Mouse (Mus musculus): ENCODE data around the gene Ssna1. TPM values are rescaled to one million over a fixed set of nuclear protein-coding genes. Genes with fewer than 3 reads are reported as not detected.
A peak's percentile ranks its signal among the peaks of the same experiment; 100 is the strongest.

The Ssna1 gene
- polyA plus RNA-seq, 1 experiment from 2014 or later: 246 TPM

DNA sequence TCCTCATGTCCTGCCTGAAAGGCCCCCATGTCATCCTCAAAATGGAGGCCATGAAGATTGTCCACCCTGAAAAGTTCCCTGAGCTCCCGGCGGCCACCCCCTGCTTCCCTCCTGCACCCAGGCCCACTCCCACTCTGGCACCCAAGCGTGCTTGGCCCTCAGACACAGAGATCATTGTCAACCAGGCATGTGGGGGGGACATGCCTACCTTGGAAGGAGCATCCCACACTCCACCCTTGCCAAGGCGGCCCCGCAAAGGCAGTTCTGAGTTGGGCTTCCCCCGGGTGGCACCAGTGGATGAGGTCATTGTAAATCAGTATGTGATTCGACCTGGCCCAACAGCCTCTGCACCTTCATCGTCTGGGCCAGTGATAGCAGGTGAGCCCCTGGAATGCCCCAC is 28.9 kb downstream of the Ssna1 start:
- H3K4me2 ChIP-seq (replicated peaks; ENCODE audit: low read depth, low read length): no peak overlapping the region
- WGBS: 73% methylated on average over 8 of the region's 8 CpGs

DNA sequence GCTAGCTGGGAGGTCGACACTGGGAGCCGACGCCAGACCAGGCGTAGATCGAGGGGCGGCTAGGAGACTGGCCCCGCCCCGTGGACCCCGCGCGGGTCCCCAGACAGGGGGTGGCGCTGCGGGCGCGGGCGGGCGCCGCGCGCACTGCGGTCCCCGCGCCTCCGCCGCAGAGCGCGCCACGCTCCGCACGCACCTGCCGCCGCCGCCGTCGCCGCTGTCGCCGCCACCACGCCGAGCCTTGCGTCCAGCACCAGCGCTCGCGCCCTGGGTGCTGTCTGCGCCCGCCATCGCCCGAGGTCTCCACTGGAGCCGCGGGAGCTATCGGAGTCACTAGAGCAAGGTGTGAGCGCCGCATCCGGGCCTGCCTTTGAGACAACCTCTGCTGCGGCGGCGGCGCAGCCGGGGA is 30.1 kb downstream of the Ssna1 start, which contains the start of the genes Rnf208 and Cysrt1:
Gene Rnf208 (plus strand): TSS at position 155 of the 406 bp plus-strand sequence.
Gene Cysrt1 (minus strand): TSS at position 352 of the 406 bp plus-strand sequence.
- Histone ChIP-seq H3K27ac (ENCODE audit: low read length) (no peak within 1 kb of the TSS), H3K27me3 (ENCODE audit: control insufficient read depth, insufficient read depth, low read length) (0 out of 2 replicates have a peak, but pooled peaks cover 11% of the 10 kb centered on the region), H3K36me3 (ENCODE audit: control insufficient read depth, insufficient read depth, low read length) (no peaks in the 10 kb centered on the region; the same call in 1 of the 2 replicates), H3K4me1 (ENCODE audit: control insufficient read depth, insufficient read depth, low read length) (peaks cover 14% of the 10 kb centered on the region; the same call in 1 of the 2 replicates), H3K4me2 (replicated peaks; ENCODE audit: low read depth, low read length) (peak within 1 kb of the TSS; percentile 97), H3K9ac (replicated peaks; ENCODE audit: low read depth, low read length) (peak within 1 kb of the TSS; percentile 50), H3K9me3 (ENCODE audit: control insufficient read depth, low read depth, low read length) (no peaks in the 10 kb centered on the region), H3K4me3 (ENCODE audit: low read depth, low read length) (peak within 1 kb of the TSS; percentile 41)
- ATAC-seq (ENCODE audit: insufficient number of reproducible peaks, insufficient read depth, low FRiP score, low read depth): no peak
- WGBS: 0% methylated on average over 26 of the region's 59 CpGs

More for the DNA sequence above, 28.9 kb downstream of the Ssna1 start:
- no peak for ATAC-seq (ENCODE audit: insufficient number of reproducible peaks, insufficient read depth, low FRiP score, low read depth)
- H3K4me1 ChIP-seq (ENCODE audit: control insufficient read depth, insufficient read depth, low read length): peaks cover 14% of the 10 kb centered on the region; the same call in 1 of the 2 replicates
- no peak overlapping the region for H3K9ac ChIP-seq (replicated peaks; ENCODE audit: low read depth, low read length)
- peaks cover 6% of the 10 kb centered on the region; the same call in 1 of the 2 replicates for H3K36me3 ChIP-seq (ENCODE audit: control insufficient read depth, insufficient read depth, low read length)
- H3K9me3 ChIP-seq (ENCODE audit: control insufficient read depth, low read depth, low read length): no peaks in the 10 kb centered on the region
- 0 out of 2 replicates have a peak, but pooled peaks cover 11% of the 10 kb centered on the region for H3K27me3 ChIP-seq (ENCODE audit: control insufficient read depth, insufficient read depth, low read length)
- H3K4me3 ChIP-seq (ENCODE audit: low read depth, low read length): no peak overlapping the region
- no peak overlapping the region for H3K27ac ChIP-seq (ENCODE audit: low read length)

DNA sequence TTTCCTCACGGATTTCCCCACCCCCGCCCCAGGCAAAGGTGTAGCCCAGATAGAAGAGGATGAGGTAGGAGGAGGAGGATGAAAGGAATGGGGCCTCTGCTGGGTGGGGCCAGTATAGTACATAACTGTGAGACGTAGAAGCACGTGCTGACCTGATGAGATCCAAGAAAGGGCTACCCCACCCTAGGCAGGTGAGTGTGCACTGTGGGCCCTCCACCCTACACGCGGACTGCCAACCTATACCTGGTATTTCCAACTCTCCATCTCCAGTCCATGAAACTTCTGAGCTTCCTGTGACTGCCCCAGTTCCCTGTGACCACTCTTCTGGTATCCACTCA is 30.8 kb downstream of the Ssna1 start:
- 21% methylated on average over 6 of the region's 6 CpGs for WGBS

DNA sequence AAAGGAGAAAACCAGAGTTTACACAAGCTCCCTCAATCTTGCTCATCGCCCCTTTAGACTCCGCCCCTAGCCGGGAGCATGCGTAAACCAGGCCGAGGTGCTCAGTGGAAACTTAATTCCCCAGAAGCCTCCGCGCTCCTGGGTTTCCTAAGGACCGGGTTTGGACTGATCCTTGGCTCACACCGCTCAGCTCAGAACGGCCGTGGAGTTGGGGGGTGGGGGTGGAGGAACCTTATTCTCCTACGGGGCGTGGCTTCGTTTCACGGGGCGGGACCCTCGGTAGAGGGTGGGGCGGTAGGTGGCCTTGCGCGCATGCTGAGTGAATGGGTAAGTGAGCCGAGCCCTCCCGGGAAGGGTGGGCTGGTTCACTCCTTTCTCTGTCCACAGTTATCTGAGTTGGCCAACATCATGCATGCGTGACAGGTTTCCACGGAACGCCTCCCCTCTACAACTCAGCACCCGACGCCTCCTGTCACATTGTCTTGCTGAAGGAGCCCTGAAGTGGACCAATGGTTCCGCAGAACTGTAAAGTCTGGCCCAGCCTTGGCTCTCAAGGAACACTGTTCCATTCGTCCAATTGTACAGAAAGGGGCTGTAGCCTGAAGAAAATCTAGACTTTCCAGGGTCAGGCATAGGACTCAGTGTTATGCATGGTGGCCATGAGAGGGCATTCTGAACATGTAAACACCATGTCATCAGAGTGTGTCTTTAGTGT is 31.4 kb downstream of the Ssna1 start:
- H3K36me3 ChIP-seq (ENCODE audit: control insufficient read depth, insufficient read depth, low read length): no peaks in the 10 kb centered on the region
- H3K4me1 ChIP-seq (ENCODE audit: control insufficient read depth, insufficient read depth, low read length): peaks cover 18% of the 10 kb centered on the region; the same call in 1 of the 2 replicates
- peak overlapping the region; percentile 29 for H3K4me3 ChIP-seq (ENCODE audit: low read depth, low read length)
- peak overlapping the region; percentile 58; the same call in 1 of the 2 replicates for H3K27ac ChIP-seq (ENCODE audit: low read length)
- 2% methylated on average over 29 of the region's 29 CpGs for WGBS
- no peaks in the 10 kb centered on the region for H3K9me3 ChIP-seq (ENCODE audit: control insufficient read depth, low read depth, low read length)
- 0 out of 2 replicates have a peak, but pooled peaks cover 11% of the 10 kb centered on the region for H3K27me3 ChIP-seq (ENCODE audit: control insufficient read depth, insufficient read depth, low read length)
- H3K4me2 ChIP-seq (replicated peaks; ENCODE audit: low read depth, low read length): peak overlapping the region; percentile 97
- H3K9ac ChIP-seq (replicated peaks; ENCODE audit: low read depth, low read length): no peak overlapping the region
- peak; percentile 88 for ATAC-seq (ENCODE audit: insufficient number of reproducible peaks, insufficient read depth, low FRiP score, low read depth)

More for the DNA sequence above, 30.8 kb downstream of the Ssna1 start:
- Histone ChIP-seq H3K9ac (replicated peaks; ENCODE audit: low read depth, low read length) (no peak overlapping the region), H3K4me2 (replicated peaks; ENCODE audit: low read depth, low read length) (peak overlapping the region; percentile 97), H3K4me1 (ENCODE audit: control insufficient read depth, insufficient read depth, low read length) (peaks cover 18% of the 10 kb centered on the region; the same call in 1 of the 2 replicates), H3K27ac (ENCODE audit: low read length) (no peak overlapping the region), H3K36me3 (ENCODE audit: control insufficient read depth, insufficient read depth, low read length) (no peaks in the 10 kb centered on the region; the same call in 1 of the 2 replicates), H3K9me3 (ENCODE audit: control insufficient read depth, low read depth, low read length) (no peaks in the 10 kb centered on the region), H3K27me3 (ENCODE audit: control insufficient read depth, insufficient read depth, low read length) (0 out of 2 replicates have a peak, but pooled peaks cover 11% of the 10 kb centered on the region), H3K4me3 (ENCODE audit: low read depth, low read length) (peak overlapping the region; percentile 41)
- no peak for ATAC-seq (ENCODE audit: insufficient number of reproducible peaks, insufficient read depth, low FRiP score, low read depth)

DNA sequence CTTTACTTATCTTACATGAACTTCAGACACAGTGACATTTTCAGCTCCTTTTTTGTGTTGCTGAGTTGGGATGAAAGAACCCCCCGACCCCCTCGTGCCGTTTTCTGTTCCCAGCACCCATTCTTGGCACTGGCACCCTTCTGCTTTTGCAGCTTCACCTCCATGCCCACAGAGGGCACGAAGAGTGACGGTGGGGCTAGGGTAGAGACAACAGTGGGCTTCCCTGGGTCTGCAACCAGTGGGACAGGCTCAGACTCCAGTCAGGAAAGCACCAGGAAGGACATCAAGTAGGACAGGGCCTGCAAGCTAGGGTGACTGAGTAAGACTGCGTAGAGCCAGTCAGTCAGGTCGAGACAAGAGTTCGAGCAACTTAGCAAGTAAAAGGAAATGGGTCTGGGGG is 31.9 kb downstream of the Ssna1 start:
- H3K27me3 ChIP-seq (ENCODE audit: control insufficient read depth, insufficient read depth, low read length): 0 out of 2 replicates have a peak, but pooled peaks cover 11% of the 10 kb centered on the region
- H3K9ac ChIP-seq (replicated peaks; ENCODE audit: low read depth, low read length): no peak overlapping the region
- no peaks in the 10 kb centered on the region for H3K9me3 ChIP-seq (ENCODE audit: control insufficient read depth, low read depth, low read length)
- peak overlapping the region; percentile 29 for H3K4me3 ChIP-seq (ENCODE audit: low read depth, low read length)
- ATAC-seq (ENCODE audit: insufficient number of reproducible peaks, insufficient read depth, low FRiP score, low read depth): peak; percentile 5; the same call in 1 of the 2 replicates
- peak overlapping the region; percentile 58; the same call in 1 of the 2 replicates for H3K27ac ChIP-seq (ENCODE audit: low read length)
- WGBS: 49% methylated on average over 8 of the region's 8 CpGs
- no peaks in the 10 kb centered on the region for H3K36me3 ChIP-seq (ENCODE audit: control insufficient read depth, insufficient read depth, low read length)
- H3K4me2 ChIP-seq (replicated peaks; ENCODE audit: low read depth, low read length): peak overlapping the region; percentile 97
- H3K4me1 ChIP-seq (ENCODE audit: control insufficient read depth, insufficient read depth, low read length): peaks cover 18% of the 10 kb centered on the region; the same call in 1 of the 2 replicates

DNA sequence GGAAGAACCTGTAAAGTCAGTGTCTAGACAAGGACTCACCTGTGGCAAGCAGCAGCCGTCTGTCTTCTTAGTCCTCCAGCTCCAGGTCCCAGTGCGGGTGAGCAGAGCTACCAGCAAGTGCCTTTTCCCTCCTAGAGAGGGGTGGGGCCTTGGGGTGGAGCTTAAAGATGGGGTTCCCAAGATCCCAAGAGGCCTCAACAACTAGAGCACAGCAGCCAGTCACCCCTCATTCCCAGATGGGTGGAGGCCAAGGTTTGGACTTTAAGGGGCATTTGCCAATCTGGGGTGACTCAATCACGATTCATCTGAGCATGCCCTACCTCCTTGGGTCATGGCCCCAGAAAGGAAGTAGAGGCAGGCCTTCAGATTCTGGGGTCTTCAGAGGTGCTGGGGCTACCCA is 32.5 kb downstream of the Ssna1 start:
- Histone ChIP-seq H3K4me2 (replicated peaks; ENCODE audit: low read depth, low read length) (no peak overlapping the region), H3K4me1 (ENCODE audit: control insufficient read depth, insufficient read depth, low read length) (peaks cover 18% of the 10 kb centered on the region; the same call in 1 of the 2 replicates), H3K9ac (replicated peaks; ENCODE audit: low read depth, low read length) (no peak overlapping the region), H3K27ac (ENCODE audit: low read length) (no peak overlapping the region), H3K4me3 (ENCODE audit: low read depth, low read length) (no peak overlapping the region), H3K36me3 (ENCODE audit: control insufficient read depth, insufficient read depth, low read length) (no peaks in the 10 kb centered on the region), H3K27me3 (ENCODE audit: control insufficient read depth, insufficient read depth, low read length) (0 out of 2 replicates have a peak, but pooled peaks cover 11% of the 10 kb centered on the region), H3K9me3 (ENCODE audit: control insufficient read depth, low read depth, low read length) (no peaks in the 10 kb centered on the region)
- no peak for ATAC-seq (ENCODE audit: insufficient number of reproducible peaks, insufficient read depth, low FRiP score, low read depth)
- 96% methylated on average over 3 of the region's 3 CpGs for WGBS

DNA sequence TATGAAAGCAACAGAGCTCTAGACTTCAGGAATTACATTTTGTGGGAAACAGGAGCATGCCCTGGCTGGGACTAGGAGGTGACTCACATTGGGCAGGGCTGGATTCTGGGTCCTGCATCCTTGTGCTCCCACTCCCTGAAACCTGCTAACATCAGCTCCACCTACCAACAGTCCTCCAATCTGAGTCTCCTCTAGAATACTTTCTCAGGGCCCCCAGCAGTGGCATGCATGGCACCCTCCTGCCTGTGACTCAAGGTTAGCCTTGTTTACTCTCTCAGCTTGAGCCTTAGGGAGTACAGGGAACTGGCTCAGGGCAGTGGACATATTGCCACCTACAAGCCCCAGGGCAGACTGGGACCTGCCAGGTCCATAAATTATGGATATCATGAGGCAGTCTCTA is 34.1 kb downstream of the Ssna1 start:
- Histone ChIP-seq H3K4me1 (ENCODE audit: control insufficient read depth, insufficient read depth, low read length) (peaks cover 18% of the 10 kb centered on the region; the same call in 1 of the 2 replicates), H3K4me3 (ENCODE audit: low read depth, low read length) (no peak overlapping the region), H3K4me2 (replicated peaks; ENCODE audit: low read depth, low read length) (no peak overlapping the region), H3K27me3 (ENCODE audit: control insufficient read depth, insufficient read depth, low read length) (0 out of 2 replicates have a peak, but pooled peaks cover 11% of the 10 kb centered on the region), H3K9me3 (ENCODE audit: control insufficient read depth, low read depth, low read length) (no peaks in the 10 kb centered on the region), H3K9ac (replicated peaks; ENCODE audit: low read depth, low read length) (no peak overlapping the region), H3K36me3 (ENCODE audit: control insufficient read depth, insufficient read depth, low read length) (no peaks in the 10 kb centered on the region), H3K27ac (ENCODE audit: low read length) (no peak overlapping the region)
- ATAC-seq (ENCODE audit: insufficient number of reproducible peaks, insufficient read depth, low FRiP score, low read depth): no peak

DNA sequence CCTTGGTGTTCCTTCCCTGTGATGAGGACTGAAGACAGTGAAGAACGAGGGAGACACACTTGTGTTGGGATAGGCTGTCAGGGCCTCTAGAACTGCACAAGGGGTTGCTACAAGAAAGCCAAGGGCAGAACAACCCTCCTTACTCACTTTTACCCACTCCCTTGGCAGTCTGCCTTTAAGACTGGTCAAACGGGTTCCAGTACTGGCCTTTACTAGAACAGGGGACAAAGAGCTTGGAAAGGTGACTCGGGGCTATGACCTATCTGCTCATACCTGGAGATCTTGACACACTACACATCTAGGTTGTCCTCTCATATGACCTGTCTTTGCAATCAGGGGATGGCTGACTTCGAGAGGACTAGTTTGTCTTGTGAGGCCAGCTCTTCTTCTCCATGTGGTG is 34.7 kb downstream of the Ssna1 start:
- 0 out of 2 replicates have a peak, but pooled peaks cover 8% of the 10 kb centered on the region for H3K27me3 ChIP-seq (ENCODE audit: control insufficient read depth, insufficient read depth, low read length)
- H3K9me3 ChIP-seq (ENCODE audit: control insufficient read depth, low read depth, low read length): no peaks in the 10 kb centered on the region
- no peak for ATAC-seq (ENCODE audit: insufficient number of reproducible peaks, insufficient read depth, low FRiP score, low read depth)
- H3K4me1 ChIP-seq (ENCODE audit: control insufficient read depth, insufficient read depth, low read length): peaks cover 18% of the 10 kb centered on the region; the same call in 1 of the 2 replicates
- H3K4me2 ChIP-seq (replicated peaks; ENCODE audit: low read depth, low read length): no peak overlapping the region
- H3K36me3 ChIP-seq (ENCODE audit: control insufficient read depth, insufficient read depth, low read length): no peaks in the 10 kb centered on the region
- H3K4me3 ChIP-seq (ENCODE audit: low read depth, low read length): no peak overlapping the region
- H3K27ac ChIP-seq (ENCODE audit: low read length): no peak overlapping the region
- H3K9ac ChIP-seq (replicated peaks; ENCODE audit: low read depth, low read length): no peak overlapping the region
- WGBS: 60% methylated on average over 4 of the region's 4 CpGs

Data from stomach, embryonic 14.5 days (tissue).